Mouse (Mus musculus): ENCODE data around the gene Cmc4.

The Cmc4 gene

DNA sequence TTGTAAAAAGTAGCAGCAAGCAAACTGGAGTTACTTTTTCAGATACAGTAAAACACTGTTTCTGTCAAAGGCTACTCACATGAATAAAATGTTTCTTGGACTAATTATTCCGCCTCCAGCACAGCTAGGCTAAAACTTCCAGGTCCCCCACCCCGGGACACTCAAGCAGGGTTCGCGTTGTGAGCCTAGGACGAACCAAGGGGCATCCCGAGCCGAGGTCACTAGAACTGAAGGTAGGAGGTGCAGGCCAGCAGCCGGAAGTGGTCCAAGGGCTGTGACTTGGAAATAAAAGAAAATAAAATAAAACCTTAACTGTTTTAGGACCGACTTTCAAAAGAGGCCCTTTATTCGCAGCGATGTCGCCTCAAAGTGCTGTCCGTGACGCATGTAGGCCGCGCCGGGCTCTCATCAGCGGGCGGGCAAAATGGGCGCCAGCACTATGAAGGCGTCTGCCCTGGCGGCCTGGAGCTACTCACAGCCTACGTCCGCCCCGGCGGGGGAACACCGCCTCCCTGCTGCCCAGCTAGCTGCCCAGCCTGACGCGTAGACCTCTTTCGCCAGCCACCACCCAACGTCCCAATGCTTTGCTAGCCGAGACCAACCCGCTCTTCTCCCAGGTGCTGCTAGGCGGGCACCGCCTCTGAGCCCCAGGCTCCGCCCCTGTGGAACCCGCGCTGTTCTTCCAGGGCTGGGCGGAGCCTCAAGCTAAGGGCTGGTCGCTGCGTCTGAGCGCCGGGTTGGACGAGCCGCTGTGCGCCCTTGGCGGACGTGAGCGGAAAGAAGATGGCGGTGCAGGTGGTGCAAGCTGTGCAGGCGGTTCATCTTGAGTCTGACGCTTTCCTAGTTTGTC is at the start of gene Cmc4, which contains the start of the genes Mtcp1 and Brcc3:
Gene Cmc4 (minus strand): TSS at position 649 of the 850 bp plus-strand sequence.
Gene Mtcp1 (minus strand): TSS at position 653 of the 850 bp plus-strand sequence.
Gene Brcc3 (plus strand): TSS at position 693 of the 850 bp plus-strand sequence.
- peak; percentile 83 to 85 for DNase-seq

DNA sequence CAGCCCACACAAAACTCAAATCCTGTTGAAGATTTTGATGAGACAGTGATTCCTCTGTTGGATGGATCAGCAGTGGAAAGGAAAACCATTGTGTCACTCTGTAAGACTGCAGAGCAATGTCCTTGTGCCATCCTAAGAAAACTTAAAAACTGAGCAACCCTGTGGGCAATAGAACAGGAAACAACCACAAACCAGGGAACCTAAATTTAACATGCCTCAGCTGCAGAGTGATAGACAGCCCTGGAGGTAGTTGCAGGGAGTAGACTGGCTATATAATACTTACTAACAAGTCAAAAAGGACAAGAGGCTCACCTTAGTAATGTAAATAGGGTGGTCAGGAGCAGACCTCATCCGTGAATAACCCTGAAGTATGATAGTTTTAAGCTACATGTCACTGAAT is 38.2 kb upstream of the Cmc4 start:
- DNase-seq: no peak

DNA sequence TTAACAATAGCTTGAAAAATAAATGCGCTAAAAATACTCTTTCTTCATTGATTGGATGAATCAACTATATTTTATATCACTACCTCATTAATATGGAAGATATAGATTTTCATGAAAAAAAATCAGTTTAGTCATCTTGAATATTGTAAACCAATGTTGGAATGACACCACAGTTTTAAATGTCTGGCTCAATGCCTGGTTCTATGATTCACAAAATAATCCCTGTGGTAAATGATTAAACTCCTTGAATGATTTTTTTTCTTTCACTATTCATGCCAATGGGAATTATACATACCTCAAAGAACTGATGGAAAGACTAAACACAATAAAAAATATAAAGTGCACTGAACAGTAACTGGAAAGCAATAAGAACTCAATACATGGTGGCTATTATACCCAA is 6.7 kb downstream of the Cmc4 start:
- DNase-seq: no peak

DNA sequence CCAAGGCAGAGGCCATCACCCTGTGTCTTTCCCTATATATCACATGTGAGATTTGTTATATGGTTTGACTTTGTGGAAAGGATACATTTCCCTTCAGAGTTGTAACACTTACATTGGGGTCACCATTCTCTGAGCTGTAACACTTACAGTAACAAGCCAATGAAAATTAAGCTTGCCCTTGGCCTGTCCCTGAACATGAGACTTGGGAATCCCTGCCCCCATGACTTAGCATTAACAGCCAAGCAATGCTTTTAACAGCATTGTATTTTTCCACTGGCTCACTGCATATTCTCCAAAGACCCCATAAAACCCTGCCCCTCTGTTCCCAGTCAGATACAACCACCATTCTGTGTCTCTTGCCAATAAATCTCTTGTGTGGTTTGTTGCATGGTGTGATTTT is 13.0 kb downstream of the Cmc4 start:
- DNase-seq: no peak

DNA sequence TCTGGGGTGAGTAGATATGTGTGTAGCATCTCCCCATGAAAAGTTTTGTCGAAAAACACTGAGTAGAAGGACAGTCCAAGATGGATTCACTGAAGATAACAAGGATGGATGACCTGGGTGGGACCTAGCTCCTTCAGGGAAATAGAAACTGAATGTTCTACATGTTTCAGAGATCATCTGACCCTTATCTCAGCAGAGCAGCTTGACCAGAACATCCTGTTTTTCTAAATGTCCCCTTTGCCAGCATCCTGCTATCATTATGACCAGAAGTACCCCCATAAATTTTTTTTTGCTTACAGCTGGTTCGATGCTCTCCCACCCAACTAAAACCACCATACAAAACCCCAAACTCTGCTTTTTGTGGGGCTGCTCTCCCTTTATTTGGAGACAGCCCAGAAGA is 13.7 kb downstream of the Cmc4 start:
- DNase-seq: no peak

DNA sequence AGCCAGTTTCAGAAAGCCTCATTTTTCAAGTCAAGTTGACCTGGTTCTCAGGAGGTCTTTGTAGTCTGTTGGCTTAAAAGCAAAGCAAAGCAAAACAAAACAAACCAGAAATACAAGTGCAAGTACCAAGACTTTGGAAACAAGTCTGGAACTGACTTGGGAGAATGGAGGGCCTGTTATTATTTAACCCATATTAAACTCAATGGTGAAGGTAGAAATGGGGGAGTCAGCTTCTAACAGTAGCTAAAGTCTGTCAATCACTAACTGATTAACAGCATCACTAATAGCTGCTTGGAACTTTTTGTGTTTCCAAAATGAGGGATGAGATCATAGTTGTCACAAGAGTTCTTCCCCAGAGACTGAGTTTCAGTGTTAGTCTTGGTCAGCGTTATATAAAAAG is 16.9 kb downstream of the Cmc4 start:
- DNase-seq: no peak

DNA sequence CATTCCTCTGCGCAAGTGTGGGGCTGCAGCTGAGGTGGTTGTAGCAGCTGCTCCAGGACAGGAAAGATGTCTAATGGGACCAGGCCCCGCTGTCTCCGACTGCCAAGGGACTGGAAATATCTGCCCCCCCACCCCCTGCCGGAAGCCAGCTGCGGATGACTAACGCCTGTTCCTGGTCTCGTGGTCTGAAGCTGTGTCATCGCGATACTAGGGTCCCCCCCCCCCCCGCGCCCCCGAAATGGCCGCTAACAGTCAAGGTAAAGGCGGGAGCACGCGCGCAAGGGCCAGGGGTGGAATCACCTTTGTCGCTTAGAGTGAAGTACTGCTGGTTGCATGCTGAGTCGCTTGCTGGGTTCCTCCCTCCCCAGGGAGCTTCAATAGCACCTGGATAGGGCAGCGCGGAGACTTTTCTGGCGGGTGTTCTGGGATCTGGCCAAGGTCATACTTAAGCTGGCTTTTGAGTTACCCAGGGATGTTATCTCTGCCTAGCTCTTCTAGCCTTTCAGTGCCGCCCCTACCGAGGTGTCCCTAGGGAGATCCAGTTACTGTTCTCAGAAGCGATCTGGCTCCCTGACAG is 34.1 kb downstream of the Cmc4 start, which contains the start of the genes Fundc2 and F8:
Gene Fundc2 (plus strand): TSS at position 205 of the 577 bp plus-strand sequence.
Gene F8 (minus strand): TSS at position 421 of the 577 bp plus-strand sequence.
- peak; percentile 52 to 79 for DNase-seq

DNA sequence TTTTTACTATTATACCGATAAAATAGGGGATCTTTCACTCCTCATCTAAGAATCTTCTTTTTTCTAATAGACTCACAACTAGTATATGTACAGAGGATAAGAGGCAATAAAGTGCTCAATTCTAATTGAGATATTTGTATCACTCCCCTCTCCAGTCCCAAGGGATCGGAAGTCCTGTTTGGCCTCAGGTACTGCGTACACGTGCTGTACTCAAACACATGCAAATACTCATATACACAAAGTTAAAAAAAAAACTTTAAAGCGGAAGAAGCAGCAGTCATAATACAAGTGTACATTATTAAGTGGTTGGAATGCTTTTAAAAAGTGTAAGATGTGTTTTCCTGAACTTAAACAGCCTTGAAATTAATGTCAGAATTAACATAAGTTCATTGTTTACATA is 34.7 kb downstream of the Cmc4 start:
- no peak for DNase-seq

DNA sequence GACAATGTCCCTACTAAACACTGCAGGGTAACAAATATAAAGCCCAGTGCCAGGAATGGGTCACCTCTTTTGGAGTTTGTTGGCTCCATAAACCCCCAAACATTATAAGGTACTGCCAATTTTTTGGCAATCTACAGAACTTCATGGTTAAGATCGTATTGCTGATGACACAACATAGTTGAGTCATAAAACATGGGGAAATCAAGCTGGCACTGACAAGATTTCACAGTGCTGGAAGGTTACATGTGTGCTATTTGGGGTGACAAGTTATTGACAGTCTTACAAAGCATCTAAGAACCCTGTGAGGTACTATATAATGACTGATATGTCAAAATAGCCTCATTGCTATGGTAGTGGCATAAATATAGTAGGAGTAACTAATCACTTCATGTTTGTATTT is 35.2 kb downstream of the Cmc4 start:
- DNase-seq: no peak

DNA sequence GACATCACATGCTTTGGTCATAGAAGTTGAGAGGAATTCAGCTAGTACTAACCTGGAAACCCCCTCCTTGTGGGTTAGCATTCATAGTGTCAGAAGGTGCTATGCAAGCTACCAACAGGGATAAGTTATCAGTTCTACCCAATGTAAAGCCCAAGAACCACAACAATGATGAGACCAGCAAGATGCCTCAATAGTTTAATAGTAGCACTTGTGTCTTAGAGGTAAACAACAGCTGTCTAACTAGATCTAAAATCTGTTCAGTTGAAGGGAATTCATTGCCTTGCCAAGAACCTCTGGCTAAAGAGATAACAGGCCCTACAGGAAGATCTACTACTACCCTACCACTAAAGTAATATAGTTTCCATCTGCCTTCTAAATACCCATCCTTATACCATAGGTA is 39.6 kb downstream of the Cmc4 start:
- DNase-seq: no peak

DNA sequence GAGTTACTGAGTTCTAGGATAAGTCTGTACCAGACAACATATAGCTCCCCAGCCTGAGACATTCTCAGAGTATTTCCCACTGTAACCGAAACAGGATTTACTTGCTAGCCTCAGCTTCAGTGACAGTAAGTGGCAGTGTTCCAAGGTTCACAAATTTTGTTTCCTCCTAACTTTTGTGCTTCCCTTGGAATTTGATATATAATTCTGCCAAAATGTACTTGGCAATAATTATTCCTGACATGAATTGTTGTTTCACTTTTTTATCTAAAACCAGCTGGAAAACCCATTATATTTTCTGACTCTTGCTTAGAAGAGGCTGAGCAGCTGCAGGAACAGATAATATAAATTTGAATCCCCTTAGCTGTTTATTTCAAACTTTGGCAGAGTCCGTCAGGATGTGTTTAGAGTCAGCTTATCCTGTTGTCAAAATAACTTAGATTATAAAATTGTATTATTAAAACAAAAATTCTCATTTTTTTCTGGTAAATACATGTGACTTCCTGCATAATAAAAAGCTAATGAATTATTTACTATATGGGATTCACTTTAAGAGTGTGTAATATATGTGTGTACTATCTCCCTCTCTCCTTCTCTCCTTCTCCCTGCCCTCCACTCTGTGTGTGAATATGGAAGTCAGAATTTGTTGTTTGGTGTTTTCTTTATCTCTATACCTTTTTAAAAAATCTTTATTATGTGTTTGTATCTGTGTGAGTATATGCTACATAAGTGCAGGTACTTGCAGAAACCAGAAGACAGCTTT is 43.5 kb downstream of the Cmc4 start:
- no peak for DNase-seq

DNA sequence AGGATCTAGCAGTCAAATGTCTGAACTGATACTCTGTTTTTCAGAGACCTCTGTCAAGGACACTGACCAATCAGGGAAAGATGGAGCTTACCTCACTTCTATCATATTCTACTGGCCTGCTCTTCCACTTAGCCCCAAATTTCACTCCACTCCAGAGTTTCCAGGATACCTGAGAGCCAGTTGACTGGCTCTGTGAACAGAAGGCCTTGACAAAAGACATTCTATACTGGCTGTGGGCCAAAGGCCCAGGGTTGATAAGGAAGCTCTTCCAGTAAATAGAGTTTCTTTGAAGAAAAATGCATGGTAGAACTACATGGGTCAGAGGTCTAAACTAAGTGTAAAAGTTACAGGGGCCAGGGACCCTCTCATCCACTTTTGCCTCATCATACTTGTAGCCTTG is 46.2 kb downstream of the Cmc4 start:
- no peak for DNase-seq

Data from cerebellum, postnatal 36 days (tissue).